Comparison of ENCODE assay signal across 10 mouse cellular contexts in the genomic region with DNA sequence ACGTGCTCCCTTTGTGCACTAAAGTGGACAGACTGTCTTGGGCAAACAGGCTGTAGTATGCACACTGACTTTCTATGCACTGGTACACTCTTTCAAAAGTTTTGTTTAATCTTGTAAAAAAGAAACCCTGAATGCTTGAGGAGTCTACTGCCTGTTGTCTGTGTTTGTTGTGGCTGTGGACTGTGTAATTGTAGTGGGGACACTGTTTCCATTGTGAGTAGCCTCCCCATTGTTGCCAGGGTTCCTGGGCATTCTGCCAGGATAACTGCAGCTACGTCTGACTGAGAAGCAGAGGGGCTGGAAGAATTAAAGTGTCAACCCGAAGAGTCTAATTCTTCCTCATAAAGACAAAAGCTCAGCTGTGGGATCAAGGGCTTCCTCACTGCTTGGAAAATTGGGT.
DNase-seq lines count a peak whose midpoint lies in the region; ATAC-seq and TF ChIP-seq lines count a peak whose summit lies in the region.
"Had no signal": no experiment of that assay in that cellular context is flagged by ENCODE, and none has a peak within 500 bp of the region (broad histone marks: within the 10 kb centered on the region; RNA-seq: fewer than 3 reads in every experiment).

No protein-coding gene starts in this region.

- H3K4me2 ChIP-seq in kidney, postnatal 0 days (ENCODE audit: low read length): no peak overlapping the region
- H3K4me2 ChIP-seq: lung, embryonic 15.5 days had no signal

- no peaks in the 10 kb centered on the region for H3K9me3 ChIP-seq in kidney, postnatal 0 days (replicated peaks; ENCODE audit: low read length)
- H3K9me3 ChIP-seq: lung, embryonic 15.5 days had no signal

- no peaks in the 10 kb centered on the region for H3K27me3 ChIP-seq in kidney, postnatal 0 days (ENCODE audit: insufficient read depth, low read length)
- H3K27me3 ChIP-seq: lung, embryonic 15.5 days had no signal

- H3K36me3 ChIP-seq in kidney, postnatal 0 days (ENCODE audit: insufficient read depth, low read length): no peaks in the 10 kb centered on the region
- H3K36me3 ChIP-seq: lung, embryonic 15.5 days had no signal

- ATAC-seq in kidney, postnatal 0 days (replicated peaks; ENCODE audit: low FRiP score, low read depth): no peak
- no peak for ATAC-seq in inflammation-experienced regulatory T-cells, adult 6 months

- H3K4me1 ChIP-seq in kidney, postnatal 0 days (replicated peaks; ENCODE audit: insufficient read depth, low read length): no peaks in the 10 kb centered on the region
- H3K4me1 ChIP-seq: lung, embryonic 15.5 days had no signal

- no peak for TF ChIP-seq CTCF in kidney, postnatal 0 days (IDR thresholded peaks at IDR 0.05; ENCODE audit: low read depth)

- DNase-seq in cerebellum, postnatal 10 days: peak; percentile 36 to 57
- DNase-seq in cerebellum, adult 9-10 months: no peak
- DNase-seq in kidney, postnatal 0 days (ENCODE audit: low spot score): peak; percentile 12
- no peak for DNase-seq in kidney, adult 11 months
- peak; percentile 3 for DNase-seq in right cerebral cortex, adult 18-20 months
- DNase-seq in right cerebral cortex, postnatal 36 days (ENCODE audit: low spot score in 2 of 2): no peak
- no peak for DNase-seq in spleen, postnatal 10 days (ENCODE audit: low spot score in 2 of 2)
- DNase-seq: adrenal gland, postnatal 36 days had no signal

- no peak overlapping the region for H3K27ac ChIP-seq in kidney, postnatal 0 days
- H3K27ac ChIP-seq: lung, embryonic 15.5 days had no signal

- H3K9ac ChIP-seq in kidney, postnatal 0 days (ENCODE audit: low read depth, low read length): no peak overlapping the region
- H3K9ac ChIP-seq: lung, embryonic 15.5 days had no signal

- WGBS in kidney, postnatal 0 days: 39% methylated on average over 3 of the region's 3 CpGs

- no peak overlapping the region for H3K4me3 ChIP-seq in kidney, postnatal 0 days (replicated peaks; ENCODE audit: low read depth, low read length)
- H3K4me3 ChIP-seq: lung, embryonic 15.5 days had no signal

Comparison
In these comparisons a context has a peak if more than half of its experiments do, and no peak if none do; other contexts are left out.
1. DNase-seq: peak in cerebellum, postnatal 10 days (2 of 2), kidney, postnatal 0 days (single experiment) and right cerebral cortex, adult 18-20 months (single experiment); none in cerebellum, adult 9-10 months (single experiment), kidney, adult 11 months (single experiment), right cerebral cortex, postnatal 36 days (0 of 2) and spleen, postnatal 10 days (0 of 2).